Mouse (Mus musculus) embryonic fibroblast, embryonic 13.5 days (primary cell): Measurements from ENCODE around the gene Tsen34. TPM values are rescaled to one million over a fixed set of nuclear protein-coding genes. Genes with fewer than 3 reads are reported as not detected.
"Not testable (repeated sequence)": the region's sequence is repeated elsewhere in the genome, so short reads cannot be mapped to it uniquely, and the experiment has no call there.

Experiments used
- H3K27ac ChIP-seq: 2 replicates; pipeline ENCODE4 v1.5.1; 2012; ENCODE audit warnings: low read length, control low read depth, inconsistent platforms; ENCODE audit not compliant: insufficient read depth
- H3K4me1 ChIP-seq: 2 replicates; pipeline ENCODE4 v1.6.1; 2011; ENCODE audit warnings: low read length; ENCODE audit not compliant: control insufficient read depth, insufficient read depth
- H3K4me3 ChIP-seq: 2 replicates; pipeline ENCODE4 v1.5.1; 2011; ENCODE audit warnings: mild to moderate bottlenecking, control low read depth, low read length; ENCODE audit not compliant: insufficient read depth
- CTCF ChIP-seq: IDR thresholded peaks from 2 replicates; pipeline ENCODE4 v1.5.1; 2011; ENCODE audit warnings: mild to moderate bottlenecking, control low read depth, low read length, moderate library complexity, borderline replicate concordance; ENCODE audit not compliant: insufficient read depth
- POLR2A ChIP-seq: IDR thresholded peaks from 2 replicates; pipeline ENCODE4 v1.6.1; 2011; ENCODE audit warnings: low read depth, mild to moderate bottlenecking, control low read depth, low read length, moderate library complexity
- polyA plus RNA-seq: library from polyadenylated mRNA; stranded (reverse); fragments of >200 nt; gene quantifications from 2 replicates; pipeline ENCODE4 v1.2.4, GENCODE M21; 2011; ENCODE audit warnings: low read depth; ENCODE audit not compliant: missing spikeins, insufficient read length

The Tsen34 gene
- polyA plus RNA-seq, 1 experiment: 85.6 TPM

GRCm38 (mm10) chr7:3712264-3712942, 19.7 kb downstream of the Tsen34 start:
- Histone ChIP-seq H3K4me1 (no peaks in the 10 kb centered on the region), H3K4me3 (no peak overlapping the region), H3K27ac (no peak overlapping the region)
- TF ChIP-seq POLR2A (no peak), CTCF (no peak)

GRCm38 (mm10) chr7:3715249-3715648, 22.6 kb downstream of the Tsen34 start:
- H3K27ac ChIP-seq: no peak overlapping the region
- H3K4me1 ChIP-seq: no peaks in the 10 kb centered on the region
- no peak overlapping the region for H3K4me3 ChIP-seq
- no peak for TF ChIP-seq CTCF
- no peak for TF ChIP-seq POLR2A

- H3K27ac ChIP-seq, H3K4me3 ChIP-seq, H3K4me1 ChIP-seq: not testable (repeated sequence)
Measured at GRCm38 (mm10) chr7:3720268-3720667, 27.6 kb downstream of the Tsen34 start, which contains the start of gene Pirb. Pirb (minus strand) TSS chr7:3720391.

GRCm38 (mm10) chr7:3725459-3725858, 32.8 kb downstream of the Tsen34 start:
- not testable (repeated sequence) for H3K27ac ChIP-seq, H3K4me3 ChIP-seq, H3K4me1 ChIP-seq

- H3K4me1 ChIP-seq, H3K4me3 ChIP-seq, H3K27ac ChIP-seq: not testable (repeated sequence)
Measured at GRCm38 (mm10) chr7:3732675-3733074, 40.0 kb downstream of the Tsen34 start.

Other genes with a start within 250 kb of the Tsen34 start
- gene Tarm1, start 190.2 kb upstream of the Tsen34 start, polyA plus RNA-seq: 0.43 TPM in 1 of 2 replicates, not detected in the other
- gene Oscar, start 76.7 kb upstream of the Tsen34 start, polyA plus RNA-seq: 0.37 TPM in 1 of 2 replicates, not detected in the other
- gene Ndufa3, start 75.5 kb upstream of the Tsen34 start, polyA plus RNA-seq: 386 and 396 TPM in 2 replicates
- gene Tfpt, start 62.9 kb upstream of the Tsen34 start, polyA plus RNA-seq: 13.7 and 17.3 TPM in 2 replicates
- 42.2 and 51.8 TPM in 2 replicates for gene Prpf31, start 62.9 kb upstream of the Tsen34 start, polyA plus RNA-seq
- 68.8 and 82.0 TPM in 2 replicates for gene Cnot3, start 47.6 kb upstream of the Tsen34 start, polyA plus RNA-seq
- gene Leng1, start 27.0 kb upstream of the Tsen34 start, polyA plus RNA-seq: 8.0 and 9.8 TPM in 2 replicates
- gene Tmc4, start 15.3 kb upstream of the Tsen34 start, polyA plus RNA-seq: 10.5 and 10.7 TPM in 2 replicates
- gene Mboat7, start 660 bp downstream of the Tsen34 start, polyA plus RNA-seq: 82.2 and 94.6 TPM in 2 replicates
- gene Rps9, start 11.1 kb downstream of the Tsen34 start, polyA plus RNA-seq: 1,255 and 1,395 TPM in 2 replicates
- gene Pirb, start 27.5 kb downstream of the Tsen34 start, polyA plus RNA-seq: 0.79 TPM in 1 of 2 replicates, not detected in the other
- not detected in 2 replicates for gene Gm15448, start 132.8 kb downstream of the Tsen34 start, polyA plus RNA-seq
- gene Pira2, start 152.2 kb downstream of the Tsen34 start, polyA plus RNA-seq: 0.42 TPM in 1 of 2 replicates, not detected in the other
- gene Gm14548, start 205.3 kb downstream of the Tsen34 start, polyA plus RNA-seq: not detected in 2 replicates
- not detected in 2 replicates for gene Lilra6, start 222.6 kb downstream of the Tsen34 start, polyA plus RNA-seq